Mouse (Mus musculus): ENCODE results near the gene Igsf3. TPM values are rescaled to one million over a fixed set of nuclear protein-coding genes. Genes with fewer than 3 reads are reported as not detected.

Igsf3 gene
- polyA plus RNA-seq, 3 experiments from 2014 or later = 0.53 to 1.6 (median 1.3) TPM

- ATAC-seq = peak; percentile 9
Measured at GRCm38 (mm10) chr3:101377256-101378024, 557 bp downstream of the Igsf3 start.

GRCm38 (mm10) chr3:101378102-101378501, 1.2 kb downstream of the Igsf3 start:
- no peak for ATAC-seq

- ATAC-seq = no peak
Measured at GRCm38 (mm10) chr3:101379789-101380188, 2.9 kb downstream of the Igsf3 start.

GRCm38 (mm10) chr3:101381691-101382090, 4.8 kb downstream of the Igsf3 start:
- no peak for ATAC-seq

- no peak for ATAC-seq
Measured at GRCm38 (mm10) chr3:101382751-101383150, 5.9 kb downstream of the Igsf3 start.

- peak; percentile 60 for ATAC-seq
Measured at GRCm38 (mm10) chr3:101386430-101387016, 9.6 kb downstream of the Igsf3 start.

GRCm38 (mm10) chr3:101387849-101388248, 11.0 kb downstream of the Igsf3 start:
- ATAC-seq = no peak

- no peak for ATAC-seq
Measured at GRCm38 (mm10) chr3:101389566-101389965, 12.7 kb downstream of the Igsf3 start.

GRCm38 (mm10) chr3:101390472-101390871, 13.6 kb downstream of the Igsf3 start:
- ATAC-seq = no peak

- no peak for ATAC-seq
Measured at GRCm38 (mm10) chr3:101391991-101392390, 15.1 kb downstream of the Igsf3 start.

- no peak for ATAC-seq
Measured at GRCm38 (mm10) chr3:101393103-101393644, 16.3 kb downstream of the Igsf3 start.

- no peak for ATAC-seq
Measured at GRCm38 (mm10) chr3:101393659-101394539, 17.0 kb downstream of the Igsf3 start.

- no peak for ATAC-seq
Measured at GRCm38 (mm10) chr3:101395341-101395740, 18.5 kb downstream of the Igsf3 start.

GRCm38 (mm10) chr3:101396061-101396460, 19.2 kb downstream of the Igsf3 start:
- ATAC-seq = no peak

GRCm38 (mm10) chr3:101396726-101397263, 19.9 kb downstream of the Igsf3 start:
- ATAC-seq = no peak

GRCm38 (mm10) chr3:101397422-101397821, 20.5 kb downstream of the Igsf3 start:
- no peak for ATAC-seq

- no peak for ATAC-seq
Measured at GRCm38 (mm10) chr3:101398071-101398786, 21.3 kb downstream of the Igsf3 start.

GRCm38 (mm10) chr3:101398877-101399276, 22.0 kb downstream of the Igsf3 start:
- no peak for ATAC-seq

- no peak for ATAC-seq
Measured at GRCm38 (mm10) chr3:101401501-101401900, 24.6 kb downstream of the Igsf3 start.

- no peak for ATAC-seq
Measured at GRCm38 (mm10) chr3:101404620-101405415, 27.9 kb downstream of the Igsf3 start.

GRCm38 (mm10) chr3:101405495-101405894, 28.6 kb downstream of the Igsf3 start:
- ATAC-seq = no peak
